Mouse (Mus musculus) heart, postnatal 0 days (tissue): Measurements from ENCODE around the gene 2810021J22Rik.

ENCODE experiments used
- CTCF ChIP-seq: IDR thresholded peaks from 2 replicates; pipeline ENCODE4 v1.5.1; 2016; ENCODE audit warnings: antibody characterized with exemption, control low read depth, low read depth
- EP300 ChIP-seq: IDR thresholded peaks from 2 replicates; pipeline ENCODE4 v1.6.1; 2016; ENCODE audit warnings: antibody characterized with exemption, low read depth

GRCm38 (mm10) chr11:58917745-58918366, 50.8 kb downstream of the 2810021J22Rik start, which contains the start of gene Btnl10:
- no peak for TF ChIP-seq CTCF
- TF ChIP-seq EP300: no peak
